ENCODE assay signal across 29 mouse cellular contexts in genomic region chr5:65073247-65073646, GRCm38 (mm10). TPM values are rescaled to one million over a fixed set of nuclear protein-coding genes. Genes with fewer than 3 reads are reported as not detected.
"Had no signal": no experiment of that assay in that cellular context is flagged by ENCODE, and none has a peak within 500 bp of the region (broad histone marks: within the 10 kb centered on the region; RNA-seq: fewer than 3 reads in every experiment).

No protein-coding gene starts in this region.

- H3K9ac ChIP-seq: heart, embryonic 13.5 days; heart, embryonic 15.5 days; hindbrain, embryonic 13.5 days; hindbrain, embryonic 15.5 days; intestine, embryonic 15.5 days; limb, embryonic 12.5 days; liver, embryonic 13.5 days; liver, embryonic 15.5 days had no signal

- H3K4me3 ChIP-seq: heart, adult 2 months; heart, embryonic 13.5 days; heart, embryonic 15.5 days; hindbrain, embryonic 13.5 days; hindbrain, embryonic 15.5 days; intestine, embryonic 15.5 days; layer of hippocampus, adult 2 months; left cerebral cortex, adult 2 months; limb, embryonic 10.5 days; limb, embryonic 12.5 days; liver, embryonic 13.5 days; liver, embryonic 15.5 days had no signal

- H3K36me3 ChIP-seq: heart, embryonic 13.5 days; heart, embryonic 15.5 days; hindbrain, embryonic 13.5 days; hindbrain, embryonic 15.5 days; intestine, embryonic 15.5 days; limb, embryonic 10.5 days; limb, embryonic 12.5 days; liver, embryonic 13.5 days; liver, embryonic 15.5 days had no signal

- H3K27ac ChIP-seq: heart, adult 2 months; heart, embryonic 13.5 days; heart, embryonic 15.5 days; hindbrain, embryonic 13.5 days; hindbrain, embryonic 15.5 days; hindbrain, postnatal 0 days; intestine, embryonic 15.5 days; layer of hippocampus, adult 2 months; left cerebral cortex, adult 2 months; limb, embryonic 10.5 days; limb, embryonic 12.5 days; liver, embryonic 13.5 days; liver, embryonic 15.5 days had no signal

- H3K4me1 ChIP-seq: heart, embryonic 13.5 days; heart, embryonic 15.5 days; intestine, embryonic 15.5 days; liver, embryonic 15.5 days had no signal

- ATAC-seq: hindbrain, postnatal 0 days; inflammation-experienced regulatory T-cells, adult 6 months; intestine, embryonic 15.5 days; intestine, postnatal 0 days had no signal

- DNase-seq: gastrocnemius, postnatal 14 days; gastrocnemius, postnatal 36 days; heart, adult 11 months; heart, adult 2 months; heart, postnatal 14 days; heart, postnatal 36 days; kidney, adult 18-20 months; kidney, adult 8-10 months; kidney, postnatal 10 days; kidney, postnatal 25 days; kidney, postnatal 4 days; liver; liver, embryonic 13.5 days had no signal

- H3K4me2 ChIP-seq: heart, embryonic 11.5 days; heart, embryonic 13.5 days; heart, embryonic 15.5 days; hindbrain, embryonic 13.5 days; hindbrain, embryonic 15.5 days; intestine, embryonic 15.5 days; limb, embryonic 12.5 days; liver, embryonic 11.5 days; liver, embryonic 13.5 days; liver, embryonic 15.5 days had no signal

- H3K9me3 ChIP-seq: heart, embryonic 13.5 days; heart, embryonic 15.5 days; hindbrain, embryonic 13.5 days; hindbrain, embryonic 15.5 days; intestine, embryonic 15.5 days; limb, embryonic 10.5 days; limb, embryonic 12.5 days; liver, embryonic 13.5 days; liver, embryonic 15.5 days had no signal

- H3K27me3 ChIP-seq: heart, embryonic 13.5 days; heart, embryonic 15.5 days; hindbrain, embryonic 13.5 days; hindbrain, embryonic 15.5 days; intestine, embryonic 15.5 days; limb, embryonic 12.5 days; liver, embryonic 13.5 days; liver, embryonic 15.5 days had no signal

RNA-seq across cellular contexts. Expression of gene Tmem156, which starts 18.7 kb away (rescaled TPM):
- total RNA-seq: gastrocnemius, adult 18-20 months; gastrocnemius, postnatal 14 days; gastrocnemius, postnatal 36 days had no signal
- polyA plus RNA-seq: heart, adult 2 months; heart, embryonic 11.5 days; heart, embryonic 13.5 days; heart, embryonic 15.5 days; hindbrain, embryonic 13.5 days; hindbrain, embryonic 15.5 days; limb, embryonic 10.5 days; limb, embryonic 12.5 days had no signal
